Mouse (Mus musculus) heart, adult 2 months (tissue): Measurements from ENCODE around the gene Ank3. TPM values are rescaled to one million over a fixed set of nuclear protein-coding genes. Genes with fewer than 3 reads are reported as not detected.

Experiments
- DNase-seq, 2 experiments: peaks; one replicate each; pipeline ENCODE4 v3.0.0; 2021
- H3K27ac ChIP-seq: fragments of 200-600 bp; 2 replicates; pipeline ENCODE4 v1.8.1; 2022
- H3K27me3 ChIP-seq: fragments of 200-500 bp; 2 replicates; pipeline ENCODE4 v1.6.1; 2012; ENCODE audit warnings: mild to moderate bottlenecking, low read length, inconsistent platforms, mixed read lengths; ENCODE audit not compliant: control insufficient read depth, insufficient read depth
- H3K36me3 ChIP-seq: fragments of 200-500 bp; 2 replicates; pipeline ENCODE4 v1.6.1; 2012; ENCODE audit warnings: low read length, inconsistent platforms; ENCODE audit not compliant: control insufficient read depth, insufficient read depth
- H3K4me1 ChIP-seq: fragments of 200-500 bp; 2 replicates; pipeline ENCODE4 v1.6.1; 2011; ENCODE audit warnings: low read length; ENCODE audit not compliant: control insufficient read depth, insufficient read depth
- H3K4me3 ChIP-seq: fragments of 200-600 bp; 2 replicates; pipeline ENCODE4 v1.8.1; 2022
- H3K79me2 ChIP-seq: fragments of 200-500 bp; replicated peaks from 2 replicates; pipeline ENCODE4 v1.6.1; 2012; ENCODE audit warnings: mild to moderate bottlenecking, inconsistent platforms, low read length, moderate library complexity, mixed read lengths; ENCODE audit not compliant: control insufficient read depth, insufficient read depth
- H3K9ac ChIP-seq: fragments of 200-500 bp; 2 replicates; pipeline ENCODE4 v1.6.1; 2012; ENCODE audit warnings: low read depth, mild to moderate bottlenecking, control low read depth, inconsistent platforms, low read length, mixed read lengths
- CTCF ChIP-seq: fragments of 200-600 bp; IDR thresholded peaks from 2 replicates; pipeline ENCODE4 v1.8.1; 2022; ENCODE audit warnings: antibody characterized with exemption, mild to moderate bottlenecking, moderate library complexity
- EP300 ChIP-seq: fragments of 200-500 bp; IDR thresholded peaks from 2 replicates; pipeline ENCODE4 v1.6.1; 2011; ENCODE audit warnings: low read depth, low read length, control low read depth; ENCODE audit not compliant: insufficient read depth
- POLR2A ChIP-seq: fragments of 200-500 bp; IDR thresholded peaks from 2 replicates; pipeline ENCODE4 v1.6.1; 2011; ENCODE audit warnings: mild to moderate bottlenecking, low read depth, low read length, control low read depth; ENCODE audit not compliant: insufficient read depth
- WGBS: fragments of 180-500 bp; shearing (Covaris S2); methylation state at CpG from one replicate; pipeline ENCODE4 v1.1.7; 2018; 5-methylcytosine and 5-hydroxymethylcytosine counted together
- intact Hi-C: fragments of 180-260 bp; cut with DNase I; formaldehyde crosslinking; loops from one replicate; pipeline ENCODE4 v1.15.1; 2025
- polyA plus RNA-seq: library from polyadenylated mRNA; depleted of rRNA; stranded (reverse); fragments of >200 nt; gene quantifications from 2 replicates; pipeline ENCODE4 v1.2.3, GENCODE M21; 2012
- total RNA-seq, 2 experiments: library from RNA; stranded (reverse); gene quantifications; 2 replicates each; pipeline ENCODE4 v1.2.3; 2021

Gene Ank3
- total and polyA plus RNA-seq, 3 experiments: 16.8 to 80.3 (median 64.6) TPM

DNA sequence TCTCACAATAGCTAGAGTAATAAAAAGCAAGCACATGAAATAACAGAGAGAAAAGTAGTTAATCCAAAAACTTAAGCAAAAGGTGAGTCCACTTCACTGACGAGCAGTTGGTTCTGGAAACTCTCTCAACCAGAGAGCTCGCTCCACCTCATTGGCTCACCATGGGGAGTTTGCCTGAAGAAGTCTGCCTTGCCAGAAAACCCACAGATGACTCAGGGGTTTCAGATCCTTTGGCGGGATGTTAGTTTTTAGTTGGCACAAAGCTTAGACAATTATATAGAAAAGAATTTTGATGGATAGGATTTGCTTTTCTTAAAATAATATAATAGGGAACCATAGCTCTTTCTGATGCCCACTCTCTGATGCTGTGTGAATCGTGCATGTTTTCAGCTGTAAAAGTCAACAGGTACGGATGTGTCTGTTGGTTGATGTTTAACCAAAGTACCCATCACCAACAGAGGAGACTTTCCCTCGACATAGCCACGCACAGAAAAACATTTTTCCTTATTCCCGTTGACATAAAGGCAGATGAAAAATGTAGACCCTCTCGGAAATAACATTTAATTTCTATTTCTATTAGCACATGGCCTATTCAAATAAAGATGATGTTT is 556.2 kb downstream of the Ank3 start:
- Histone ChIP-seq H3K4me1 (no peaks in the 10 kb centered on the region), H3K4me3 (no peak overlapping the region), H3K79me2 (no peaks in the 10 kb centered on the region), H3K9ac (no peak overlapping the region), H3K36me3 (no peaks in the 10 kb centered on the region), H3K27me3 (no peaks in the 10 kb centered on the region), H3K27ac (no peak overlapping the region)
- no peak for TF ChIP-seq POLR2A
- no peak for TF ChIP-seq EP300
- TF ChIP-seq CTCF: no peak
- intact Hi-C loops: no loop called here
- no peak for DNase-seq
- 83% methylated on average over 9 of the region's 9 CpGs for WGBS

DNA sequence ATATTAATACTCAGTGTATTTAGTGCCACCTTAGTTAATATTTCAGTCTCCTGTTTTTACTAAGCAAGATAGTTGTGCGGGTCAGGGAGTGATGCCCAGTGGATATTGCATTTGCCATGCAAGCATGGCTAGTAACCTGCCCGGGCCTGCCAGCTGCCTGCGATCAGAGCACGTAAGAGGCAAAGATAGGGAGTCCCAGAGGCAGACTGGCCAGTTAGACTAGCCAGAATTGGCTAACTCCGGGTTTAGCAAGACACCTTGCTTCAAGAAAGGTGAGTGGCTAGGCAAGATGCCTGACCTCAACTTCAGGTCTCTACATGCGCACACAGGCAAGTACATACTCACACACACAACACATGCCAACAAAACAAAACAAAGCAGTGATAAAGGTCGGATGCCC is 563.7 kb downstream of the Ank3 start:
- intact Hi-C loops: loop anchor here (5.0 kb wide), 2 partner anchors 75 to 335 kb away; no protein-coding TSS in a partner anchor
- H3K4me1 ChIP-seq: no peaks in the 10 kb centered on the region
- H3K36me3 ChIP-seq: no peaks in the 10 kb centered on the region; the same call in 1 of the 2 replicates
- no peaks in the 10 kb centered on the region for H3K79me2 ChIP-seq
- no peak overlapping the region for H3K9ac ChIP-seq
- WGBS: 81% methylated on average over 7 of the region's 7 CpGs
- H3K27ac ChIP-seq: no peak overlapping the region
- DNase-seq: no peak
- H3K27me3 ChIP-seq: no peaks in the 10 kb centered on the region
- no peak overlapping the region for H3K4me3 ChIP-seq
- no peak for TF ChIP-seq CTCF
- TF ChIP-seq POLR2A: no peak
- TF ChIP-seq EP300: no peak

DNA sequence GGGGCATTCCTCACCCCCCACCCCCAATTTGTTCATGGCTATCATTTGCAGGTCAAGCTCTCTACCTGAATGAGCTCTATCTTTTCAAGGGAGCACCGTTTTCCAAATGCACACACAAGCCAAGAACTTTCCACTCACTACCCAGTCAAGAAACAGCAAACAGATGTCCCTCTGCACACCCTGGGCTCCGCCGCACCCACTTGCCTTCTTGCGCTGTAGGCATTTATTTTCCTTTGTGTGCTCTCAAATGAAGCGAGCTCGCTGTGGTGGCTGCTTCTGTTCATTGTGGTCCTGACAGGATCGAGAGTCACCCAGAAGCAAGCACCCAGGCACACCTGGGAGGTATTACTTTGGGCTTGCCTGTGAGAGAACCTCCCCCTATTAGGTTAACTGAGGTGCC is 564.4 kb downstream of the Ank3 start:
- Histone ChIP-seq H3K79me2 (no peaks in the 10 kb centered on the region), H3K4me3 (no peak overlapping the region), H3K27ac (no peak overlapping the region), H3K36me3 (no peaks in the 10 kb centered on the region; the same call in 1 of the 2 replicates), H3K27me3 (no peaks in the 10 kb centered on the region), H3K9ac (no peak overlapping the region), H3K4me1 (no peaks in the 10 kb centered on the region)
- DNase-seq: no peak
- intact Hi-C loops: loop anchor here (5.0 kb wide), 2 partner anchors 76 to 334 kb away; no protein-coding TSS in a partner anchor
- TF ChIP-seq CTCF (no peak), EP300 (no peak), POLR2A (no peak)
- 84% methylated on average over 7 of the region's 7 CpGs for WGBS

DNA sequence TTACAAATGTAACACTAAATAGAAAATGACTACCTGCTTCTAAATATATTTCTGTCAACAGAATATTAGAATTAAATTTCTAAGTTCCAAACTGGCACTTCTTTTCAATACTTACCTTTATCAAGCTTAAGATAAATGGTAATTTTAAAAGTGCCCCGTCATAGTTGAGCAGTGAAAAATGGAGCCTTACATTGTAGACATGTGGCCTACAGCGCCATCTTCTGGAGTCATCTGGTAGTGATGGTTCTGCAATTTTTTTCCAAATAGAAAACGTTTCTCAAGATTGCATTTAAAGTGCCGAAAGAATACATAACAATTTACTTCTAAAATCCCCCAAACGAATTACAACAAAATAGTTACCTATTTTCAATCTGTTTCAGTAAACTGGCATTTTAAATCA is 566.0 kb downstream of the Ank3 start:
- intact Hi-C loops: loop anchor here (1.0 to 5.0 kb wide), 4 partner anchors 77 to 333 kb away; no protein-coding TSS in a partner anchor
- TF ChIP-seq CTCF (peak; percentile 91), EP300 (no peak)
- Histone ChIP-seq H3K9ac (no peak overlapping the region), H3K27me3 (no peaks in the 10 kb centered on the region), H3K27ac (peak overlapping the region; percentile 24; the same call in 1 of the 2 replicates), H3K4me3 (no peak overlapping the region), H3K36me3 (no peaks in the 10 kb centered on the region; the same call in 1 of the 2 replicates), H3K79me2 (no peaks in the 10 kb centered on the region), H3K4me1 (no peaks in the 10 kb centered on the region)
- 4% methylated on average over 5 of the region's 5 CpGs for WGBS
- DNase-seq: no peak

DNA sequence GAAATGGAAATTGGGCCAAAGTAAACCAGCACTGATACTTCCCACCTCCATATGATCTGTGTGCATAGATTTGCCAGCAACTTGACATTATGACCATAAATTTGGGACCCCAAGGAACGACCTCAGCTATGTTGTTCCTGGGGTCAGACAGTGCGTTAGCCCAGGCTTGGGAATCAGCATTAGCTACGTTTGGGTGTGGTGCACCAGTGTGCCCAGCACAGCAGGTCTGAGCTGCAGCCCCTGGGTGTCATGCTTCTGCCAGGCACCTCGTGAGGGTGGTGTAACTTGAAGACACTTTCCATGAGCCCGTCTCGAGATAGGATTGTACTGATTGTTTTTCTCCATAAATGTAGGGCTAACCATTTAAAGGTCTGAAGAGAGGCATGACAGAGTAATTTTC is 566.5 kb downstream of the Ank3 start:
- Histone ChIP-seq H3K27me3 (no peaks in the 10 kb centered on the region), H3K27ac (no peak overlapping the region), H3K36me3 (no peaks in the 10 kb centered on the region; the same call in 1 of the 2 replicates), H3K79me2 (no peaks in the 10 kb centered on the region), H3K4me3 (no peak overlapping the region), H3K4me1 (no peaks in the 10 kb centered on the region), H3K9ac (no peak overlapping the region)
- no peak for DNase-seq
- intact Hi-C loops: loop anchor here (5.0 kb wide), 1 partner anchor 308 kb away; no protein-coding TSS in a partner anchor
- 67% methylated on average over 6 of the region's 6 CpGs for WGBS
- TF ChIP-seq POLR2A: no peak
- no peak for TF ChIP-seq EP300
- TF ChIP-seq CTCF: no peak

DNA sequence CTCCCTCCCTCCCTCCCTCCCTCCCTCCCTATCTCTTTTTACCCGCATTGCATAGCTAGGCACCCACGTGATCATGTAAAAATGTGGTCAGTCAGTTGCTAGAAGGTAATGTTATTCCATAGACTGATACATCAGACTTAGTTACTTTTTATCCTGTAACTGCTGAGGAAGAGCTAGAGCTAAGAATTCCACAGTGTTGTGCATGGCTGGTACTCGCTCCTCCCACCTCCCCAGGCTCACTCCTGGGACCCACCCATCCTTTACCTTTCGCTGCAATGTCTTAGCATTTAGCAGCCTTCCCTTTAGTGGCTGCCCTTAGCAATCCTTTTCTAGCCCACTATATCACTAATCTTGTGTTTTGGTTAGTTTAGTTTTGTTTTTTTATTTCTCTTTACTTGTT is 569.4 kb downstream of the Ank3 start:
- DNase-seq: no peak
- no peak overlapping the region for H3K27ac ChIP-seq

More for the DNA sequence above, 569.4 kb downstream of the Ank3 start:
- H3K36me3 ChIP-seq: no peaks in the 10 kb centered on the region
- TF ChIP-seq CTCF: no peak
- TF ChIP-seq EP300: no peak
- no peak for TF ChIP-seq POLR2A
- no peaks in the 10 kb centered on the region for H3K79me2 ChIP-seq
- no peak overlapping the region for H3K9ac ChIP-seq
- WGBS: 65% methylated on average over 4 of the region's 4 CpGs
- H3K27me3 ChIP-seq: no peaks in the 10 kb centered on the region
- H3K4me1 ChIP-seq: no peaks in the 10 kb centered on the region
- intact Hi-C loops: loop anchor here (5.0 kb wide), 1 partner anchor 311 kb away; no protein-coding TSS in a partner anchor
- H3K4me3 ChIP-seq: no peak overlapping the region
